Mouse (Mus musculus): ENCODE results near the gene Meaf6.

DNA sequence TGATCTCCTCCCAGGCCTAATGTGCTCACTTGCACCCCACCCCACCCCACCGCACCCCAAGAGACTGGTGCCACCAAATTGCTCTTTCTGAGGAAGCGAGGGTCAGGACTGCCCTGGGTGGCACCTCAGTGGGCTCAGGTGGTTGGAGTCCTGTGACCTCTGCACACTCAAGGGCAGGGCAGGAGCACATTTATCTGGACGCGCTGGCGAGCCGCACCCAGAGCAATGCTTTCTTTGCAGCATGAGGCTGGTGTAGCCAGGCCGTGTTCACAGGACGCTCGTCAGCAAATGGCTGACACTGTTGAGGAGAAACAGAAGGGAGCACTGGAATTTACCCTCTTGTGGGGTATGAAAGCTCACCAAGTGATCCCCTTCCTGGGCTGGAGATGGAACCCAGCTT is 20.4 kb downstream of the Meaf6 start:
- TF ChIP-seq EP300 (optimal IDR thresholded peaks at IDR 0.05), result no peak
- TF ChIP-seq CTCF (IDR thresholded peaks at IDR 0.05; ENCODE audit: low read depth), result no peak

All from stomach, postnatal 0 days (tissue).